Mouse (Mus musculus): ENCODE results near the gene Olfr901.
"Not testable (repeated sequence)": the region's sequence is repeated elsewhere in the genome, so short reads cannot be mapped to it uniquely, and the experiment has no call there.

The Olfr901 gene

GRCm38 (mm10) chr9:38429155-38429554 is at the start of gene Olfr901:
Gene Olfr901, plus strand, starts transcription at chr9:38429455.
- DNase-seq (ENCODE audit: low spot score), result no peak

GRCm38 (mm10) chr9:38401398-38401797 is 27.9 kb upstream of the Olfr901 start, which contains the start of gene Olfr147:
Gene Olfr147, plus strand, starts transcription at chr9:38401698.
- no peak for DNase-seq (ENCODE audit: low spot score)

DNA sequence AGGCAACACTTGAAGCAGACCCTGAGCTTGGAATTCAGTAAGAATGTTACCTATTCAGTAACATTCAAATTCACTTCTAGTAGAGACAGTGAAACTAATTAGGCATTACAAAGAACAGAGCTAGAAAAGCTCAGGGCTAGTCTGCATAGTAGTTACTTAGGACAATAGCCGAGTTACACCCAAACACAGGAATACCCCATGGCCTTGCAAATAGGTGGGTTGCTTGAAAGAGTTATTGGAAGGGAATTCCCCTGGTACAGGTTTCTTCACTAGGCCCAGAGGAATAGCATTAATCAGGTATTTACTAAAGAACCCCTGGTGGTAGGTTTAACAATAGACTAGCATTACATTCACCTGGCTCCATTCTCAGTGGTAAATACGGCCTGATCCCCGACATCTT is 21.8 kb upstream of the Olfr901 start:
- DNase-seq (ENCODE audit: low spot score), result not testable (repeated sequence)

- peak; percentile 6 for DNase-seq (ENCODE audit: low spot score)
These were observed 15.8 kb upstream of the Olfr901 start for GRCm38 (mm10) chr9:38413502-38413901.

DNA sequence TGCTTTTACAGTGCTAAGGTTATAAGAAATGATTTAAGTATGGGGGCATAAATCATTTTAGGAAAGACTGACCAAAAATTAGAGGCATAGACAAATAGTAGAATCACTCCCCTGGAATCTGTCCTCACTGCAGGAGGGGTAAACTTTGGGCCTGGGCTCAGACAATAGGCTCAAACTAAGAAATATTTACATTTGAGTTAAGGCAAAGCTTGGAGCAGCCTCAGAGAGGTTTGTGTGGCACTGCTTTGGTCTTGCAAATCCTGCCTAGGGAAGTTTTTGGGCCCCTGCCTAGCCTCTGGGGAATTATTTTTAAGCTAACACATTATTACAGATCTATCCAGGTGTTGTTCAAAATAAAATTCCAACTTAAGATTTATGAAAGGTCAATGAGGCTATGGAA is 5.5 kb upstream of the Olfr901 start:
- no peak for DNase-seq (ENCODE audit: low spot score)

GRCm38 (mm10) chr9:38427026-38427425 is 2.2 kb upstream of the Olfr901 start:
- DNase-seq (ENCODE audit: low spot score), result no peak

GRCm38 (mm10) chr9:38447352-38447751 is 18.1 kb downstream of the Olfr901 start, which contains the start of gene Olfr902:
Gene Olfr902, plus strand, starts transcription at chr9:38447652.
- DNase-seq (ENCODE audit: low spot score), result no peak

DNA sequence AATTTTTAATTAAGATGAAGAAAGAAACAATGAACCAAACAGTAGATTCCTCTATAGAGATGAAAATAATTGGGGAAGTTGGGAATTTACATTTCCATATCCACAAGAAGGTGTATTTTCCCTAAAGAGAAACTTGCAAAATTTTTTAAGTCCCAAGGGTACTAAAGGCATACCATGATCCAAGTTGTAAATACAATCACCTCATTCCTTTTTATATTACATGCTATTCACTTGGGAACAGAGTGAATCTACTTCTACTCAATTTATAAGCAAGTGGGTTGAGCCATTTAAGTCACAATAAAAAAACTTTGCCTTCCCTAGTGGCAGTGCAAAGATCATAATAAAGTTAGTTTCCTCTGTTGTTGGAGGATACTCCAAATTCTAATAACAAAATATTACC is 33.6 kb downstream of the Olfr901 start, which contains the start of gene Olfr904:
Gene Olfr904, plus strand, starts transcription at position 301 of the 400 bp plus-strand sequence.
- no peak for DNase-seq (ENCODE audit: low spot score)

GRCm38 (mm10) chr9:38470807-38471206 is 41.6 kb downstream of the Olfr901 start, which contains the start of gene Olfr905:
Gene Olfr905, plus strand, starts transcription at chr9:38471107.
- DNase-seq (ENCODE audit: low spot score), result no peak

Measured in testis, postnatal 14 days (tissue).